Mouse (Mus musculus) small intestine, adult 2 months (tissue): ENCODE measurements around the gene Abcb9.

Experiments used
- CTCF ChIP-seq: fragments of 200-500 bp; IDR thresholded peaks from 2 replicates; pipeline ENCODE4 v1.5.1; 2012; ENCODE audit warnings: low read depth, mild to moderate bottlenecking, control low read depth, inconsistent platforms, low read length, moderate library complexity, mixed read lengths; ENCODE audit not compliant: insufficient replicate concordance, insufficient read length; ENCODE audit errors: extremely low read depth
- POLR2A ChIP-seq: fragments of 200-500 bp; IDR thresholded peaks from 2 replicates; pipeline ENCODE4 v1.6.1; 2012; ENCODE audit warnings: low read depth, mild to moderate bottlenecking, control low read depth, inconsistent platforms, low read length, moderate library complexity

DNA sequence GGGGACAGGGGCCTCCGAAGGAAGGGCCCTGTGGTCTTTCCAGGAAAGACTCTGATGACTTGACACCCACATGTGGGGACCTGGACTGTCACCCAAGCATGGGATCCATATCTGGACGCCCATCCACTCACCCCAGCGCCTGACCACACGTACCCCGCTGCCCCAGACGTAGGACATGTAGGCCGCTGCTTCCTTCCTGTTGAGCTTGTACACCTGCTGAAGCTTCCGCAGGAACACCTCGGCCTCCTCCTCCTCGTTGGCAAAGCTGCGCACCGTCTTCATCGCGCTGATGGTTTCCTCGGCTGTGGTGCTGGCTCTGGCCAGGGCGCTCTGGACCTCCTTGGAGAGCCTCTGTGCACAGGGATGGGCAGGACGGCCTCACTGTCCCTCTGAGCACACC lies 15.7 kb downstream of the Abcb9 start:
- TF ChIP-seq POLR2A (no peak), CTCF (no peak)
